Mouse (Mus musculus) olfactory bulb, adult 2 months (tissue): ENCODE results near the gene Gtf2i. TPM values are rescaled to one million over a fixed set of nuclear protein-coding genes. Genes with fewer than 3 reads are reported as not detected.

Experiments
- H3K27ac ChIP-seq: fragments of 200-500 bp; 2 replicates; pipeline ENCODE4 v1.5.1; 2012; ENCODE audit warnings: low read depth, low read length; ENCODE audit not compliant: insufficient read depth
- H3K4me1 ChIP-seq: fragments of 200-500 bp; 2 replicates; pipeline ENCODE4 v1.6.1; 2012; ENCODE audit warnings: low read length; ENCODE audit not compliant: control insufficient read depth, insufficient read depth
- H3K4me3 ChIP-seq: fragments of 200-500 bp; 2 replicates; pipeline ENCODE4 v1.5.1; 2012; ENCODE audit warnings: mild to moderate bottlenecking, low read depth, low read length, moderate library complexity; ENCODE audit not compliant: insufficient read depth
- CTCF ChIP-seq: fragments of 200-500 bp; IDR thresholded peaks from 2 replicates; pipeline ENCODE4 v1.5.1; 2012; ENCODE audit warnings: low read depth, mild to moderate bottlenecking, low read length, moderate library complexity; ENCODE audit not compliant: insufficient read depth
- POLR2A ChIP-seq: fragments of 200-500 bp; IDR thresholded peaks from 2 replicates; pipeline ENCODE4 v1.6.1; 2012; ENCODE audit warnings: mild to moderate bottlenecking, low read depth, low read length, moderate library complexity; ENCODE audit not compliant: insufficient read depth
- WGBS: fragments of 180-500 bp; shearing (Covaris S2); methylation state at CpG from one replicate; pipeline ENCODE4 v1.1.7; 2018; 5-methylcytosine and 5-hydroxymethylcytosine counted together
- polyA plus RNA-seq: library from polyadenylated mRNA; stranded (reverse); fragments of >200 nt; gene quantifications from 2 replicates; pipeline ENCODE4 v1.2.4, GENCODE M21; 2012; ENCODE audit warnings: low replicate concordance; ENCODE audit not compliant: missing spikeins, insufficient read depth, insufficient read length

Gene Gtf2i
- polyA plus RNA-seq, 1 experiment: 380 TPM

DNA sequence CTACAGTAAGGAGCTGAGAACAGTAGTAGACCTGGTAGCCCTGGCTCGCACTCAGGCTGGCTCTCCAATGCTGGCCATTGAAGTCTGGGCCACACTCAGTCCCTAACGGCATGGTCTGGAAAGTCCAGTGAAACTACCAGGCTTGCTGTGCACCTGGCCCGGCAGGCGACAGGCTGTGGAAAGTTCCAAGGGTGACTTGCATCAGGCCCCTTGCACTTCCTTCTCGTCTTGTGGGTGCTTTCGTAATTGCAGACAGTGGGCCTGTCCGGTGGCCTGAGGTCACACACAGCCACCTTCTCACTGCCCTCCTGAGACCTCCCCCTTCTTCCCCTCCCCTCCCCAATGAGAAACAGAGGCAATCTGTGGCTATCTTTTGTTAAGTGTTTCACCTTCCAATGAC, 82.0 kb downstream of the Gtf2i start:
- TF ChIP-seq CTCF (no peak), POLR2A (no peak)
- WGBS: 74% methylated on average over 7 of the region's 7 CpGs
- Histone ChIP-seq H3K27ac (no peak overlapping the region), H3K4me3 (no peak overlapping the region), H3K4me1 (peaks cover 49% of the 10 kb centered on the region)

GRCm38 (mm10) chr5:134232111-134232510, 82.4 kb downstream of the Gtf2i start:
- 47% methylated on average over 6 of the region's 6 CpGs for WGBS
- no peak for TF ChIP-seq POLR2A
- TF ChIP-seq CTCF: no peak
- no peak overlapping the region for H3K4me3 ChIP-seq
- no peak overlapping the region for H3K27ac ChIP-seq
- peaks cover 44% of the 10 kb centered on the region for H3K4me1 ChIP-seq

- WGBS: 78% methylated on average over 5 of the region's 5 CpGs
- no peak overlapping the region for H3K4me3 ChIP-seq
- TF ChIP-seq CTCF (no peak), POLR2A (no peak)
Measured at GRCm38 (mm10) chr5:134231376-134231775, 83.2 kb downstream of the Gtf2i start.

GRCm38 (mm10) chr5:134229391-134229790, 85.2 kb downstream of the Gtf2i start, which contains the start of gene Ncf1:
Gene Ncf1, minus strand, starts transcription at chr5:134229625.
- 94% methylated on average over 7 of the region's 7 CpGs for WGBS
- Histone ChIP-seq H3K27ac (no peak within 1 kb of the TSS), H3K4me1 (peaks cover 21% of the 10 kb centered on the region), H3K4me3 (no peak within 1 kb of the TSS)
- TF ChIP-seq POLR2A (no peak), CTCF (no peak)

More at GRCm38 (mm10) chr5:134231376-134231775, 83.2 kb downstream of the Gtf2i start:
- H3K4me1 ChIP-seq: peaks cover 40% of the 10 kb centered on the region
- no peak overlapping the region for H3K27ac ChIP-seq

DNA sequence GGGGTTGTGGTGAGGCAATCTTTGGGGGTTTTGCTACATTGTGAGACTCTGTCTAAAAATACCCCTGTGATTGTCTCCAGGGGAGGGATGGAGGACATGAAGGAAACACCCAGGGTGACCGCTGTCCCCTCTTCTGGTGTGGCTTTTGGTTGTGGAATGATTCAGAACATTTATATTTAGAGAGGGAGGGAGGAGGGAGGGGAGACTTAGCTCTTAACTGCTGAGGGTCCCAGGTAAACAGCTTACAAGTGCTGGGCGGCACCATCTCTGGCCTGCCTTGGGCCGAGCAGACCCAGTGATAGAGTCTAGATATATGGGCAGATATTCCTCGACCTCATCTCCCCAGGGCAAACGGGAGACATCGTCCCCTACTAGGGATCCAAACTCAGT, 86.3 kb downstream of the Gtf2i start:
- Histone ChIP-seq H3K4me3 (no peak overlapping the region), H3K4me1 (peaks cover 13% of the 10 kb centered on the region), H3K27ac (no peak overlapping the region)
- TF ChIP-seq POLR2A (no peak), CTCF (no peak; the same call in 1 of the 2 replicates)
- WGBS: 84% methylated on average over 6 of the region's 6 CpGs

DNA sequence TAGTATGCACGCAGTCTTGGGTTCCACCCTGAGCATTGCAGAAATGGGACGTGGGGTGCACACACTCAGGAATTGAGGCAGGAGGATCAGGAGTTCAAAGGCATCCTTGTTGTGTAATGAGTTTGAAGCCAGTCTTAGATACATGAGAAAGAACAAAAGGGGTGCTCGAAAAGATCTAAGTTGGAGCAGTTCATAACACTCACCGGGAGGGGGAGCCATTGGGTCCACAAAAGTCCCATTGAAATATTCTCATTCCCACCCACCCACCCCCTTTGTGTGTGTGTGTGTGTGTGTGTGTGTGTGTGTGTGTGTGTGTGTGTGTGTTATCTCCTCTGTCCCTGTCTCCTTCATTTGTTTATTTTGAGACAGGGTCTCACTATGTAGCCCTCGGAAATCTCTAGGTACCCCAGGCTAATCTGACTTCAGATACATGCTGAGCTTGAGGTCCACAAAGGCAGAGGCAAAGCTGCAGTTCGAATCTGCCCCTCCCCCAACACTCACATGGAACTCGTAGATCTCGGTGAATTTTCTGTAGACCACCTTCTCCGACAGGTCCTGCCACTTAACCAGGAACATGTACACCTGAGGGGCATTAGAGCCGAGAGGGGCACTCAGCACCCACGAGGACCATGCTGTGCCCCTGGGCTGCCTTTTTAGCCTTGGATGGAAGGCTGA, 86.8 kb downstream of the Gtf2i start:
- peaks cover 13% of the 10 kb centered on the region for H3K4me1 ChIP-seq
- H3K27ac ChIP-seq: no peak overlapping the region
- no peak overlapping the region for H3K4me3 ChIP-seq
- TF ChIP-seq POLR2A (no peak), CTCF (peak; percentile 13; the same call in 1 of the 2 replicates)
- WGBS: 34% methylated on average over 11 of the region's 11 CpGs

DNA sequence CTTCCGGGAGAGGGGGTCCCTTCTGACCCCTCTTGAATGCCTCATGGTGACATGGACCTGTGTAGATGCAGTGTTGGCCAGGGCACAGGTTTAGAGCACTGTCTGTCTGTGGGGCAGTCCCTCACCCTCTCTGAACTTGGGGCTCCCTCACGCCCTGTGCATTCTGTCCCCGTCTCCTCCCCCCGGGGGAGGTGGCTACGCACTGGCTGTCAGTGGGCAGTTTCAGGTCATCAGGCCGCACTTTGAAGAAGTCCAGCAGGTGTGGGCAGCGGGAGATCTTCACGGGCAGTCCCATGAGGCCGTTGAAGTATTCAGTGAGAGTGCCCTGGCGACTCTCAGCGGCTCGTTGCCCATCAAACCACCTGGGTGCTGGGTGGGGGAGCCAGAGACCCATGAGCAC, 87.6 kb downstream of the Gtf2i start:
- 81% methylated on average over 12 of the region's 12 CpGs for WGBS
- Histone ChIP-seq H3K4me3 (no peak overlapping the region), H3K27ac (no peak overlapping the region), H3K4me1 (peaks cover 15% of the 10 kb centered on the region)
- no peak for TF ChIP-seq CTCF

DNA sequence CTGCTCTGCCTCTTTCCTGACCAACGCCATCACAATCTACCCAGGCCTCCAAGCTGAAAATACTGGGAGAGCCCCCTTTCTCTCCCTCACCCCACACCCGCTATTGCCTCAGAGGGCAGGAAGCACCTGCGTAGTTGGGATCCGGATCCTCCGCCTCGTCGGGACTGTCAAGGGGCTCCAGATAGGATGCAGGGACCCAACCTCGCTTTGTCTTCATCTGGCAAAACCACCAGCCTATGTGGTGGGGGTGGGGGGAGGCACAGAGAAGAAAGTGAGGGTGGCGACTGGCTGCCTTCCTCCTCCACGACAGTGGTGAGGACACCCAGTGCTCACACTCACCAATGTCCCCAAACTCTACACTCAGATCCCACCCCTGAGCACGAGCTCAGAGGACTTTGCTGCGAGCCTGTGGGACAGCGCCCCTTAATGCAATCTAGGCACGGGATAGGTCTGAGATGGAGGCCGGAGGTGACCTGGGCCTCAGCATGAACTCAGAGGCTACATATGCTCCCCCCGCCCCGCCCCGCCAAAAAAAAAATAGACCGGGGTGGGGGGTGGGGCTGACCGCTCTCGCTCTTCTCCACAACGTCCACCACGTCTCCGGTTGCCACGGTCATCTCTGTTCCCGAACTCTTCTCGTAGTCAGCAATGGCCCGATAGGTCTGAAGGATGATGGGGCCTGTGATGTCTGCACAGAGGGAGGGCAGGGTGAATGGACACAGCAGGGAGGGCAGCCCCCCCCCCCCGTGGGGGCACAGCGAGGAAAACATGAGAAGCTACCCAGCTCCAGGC, 89.3 kb downstream of the Gtf2i start:
- Histone ChIP-seq H3K4me3 (no peak overlapping the region), H3K27ac (no peak overlapping the region), H3K4me1 (peaks cover 19% of the 10 kb centered on the region)
- TF ChIP-seq CTCF: no peak
- TF ChIP-seq POLR2A: no peak
- 80% methylated on average over 30 of the region's 30 CpGs for WGBS

- H3K4me3 ChIP-seq: 0 out of 2 replicates have a peak overlapping the region, but pooled peaks have one; percentile 6
- peaks cover 10% of the 10 kb centered on the region for H3K4me1 ChIP-seq
- H3K27ac ChIP-seq: no peak overlapping the region
- 19% methylated on average over 36 of the region's 36 CpGs for WGBS
- no peak for TF ChIP-seq POLR2A
- no peak for TF ChIP-seq CTCF
Measured at GRCm38 (mm10) chr5:134221708-134222150, 92.8 kb downstream of the Gtf2i start.
